In the genomic region with DNA sequence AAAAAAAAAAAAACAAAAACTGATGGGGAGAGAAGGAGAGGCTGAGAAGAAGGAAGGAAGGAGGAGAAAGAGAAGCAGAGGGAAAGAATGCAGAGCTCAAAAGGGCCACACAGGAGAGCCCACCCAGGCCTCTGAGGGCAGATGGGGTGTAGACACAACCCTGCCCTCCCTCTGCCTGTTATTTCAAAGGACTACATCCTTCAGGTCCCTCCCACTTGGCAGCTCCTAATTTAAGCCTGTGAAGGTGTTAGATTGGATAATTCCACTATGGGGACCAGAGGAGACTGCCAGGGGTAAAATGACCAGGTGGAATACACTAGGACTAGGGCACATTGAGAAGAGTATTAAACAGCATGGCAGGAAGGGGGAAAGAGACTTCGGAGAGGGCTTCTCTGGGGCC, we compare ENCODE assay signal across 10 mouse cellular contexts. TPM values are rescaled to one million over a fixed set of nuclear protein-coding genes. Genes with fewer than 3 reads are reported as not detected.
DNase-seq lines count a peak whose midpoint lies in the region; ATAC-seq and TF ChIP-seq lines count a peak whose summit lies in the region.
"Had no signal": no experiment of that assay in that cellular context is flagged by ENCODE, and none has a peak within 500 bp of the region (broad histone marks: within the 10 kb centered on the region; RNA-seq: fewer than 3 reads in every experiment).

No protein-coding gene starts in this region.

- DNase-seq in heart, adult 9 months (ENCODE audit: low spot score in 2 of 2): no peak
- DNase-seq in forebrain, embryonic 14.5 days (ENCODE audit: low spot score): peak; percentile 84
- DNase-seq in limb, embryonic 14.5 days (ENCODE audit: low spot score): no peak
- DNase-seq in spleen, adult 18-20 months: no peak
- no peak for DNase-seq in adrenal gland, adult 18-20 months (ENCODE audit: low spot score in 2 of 2)

- ATAC-seq in heart, embryonic 14.5 days (ENCODE audit: insufficient number of reproducible peaks, insufficient read depth, low FRiP score, low read depth): no peak
- ATAC-seq in forebrain, embryonic 14.5 days: peak; percentile 59
- no peak; the same call in 1 of the 2 replicates for ATAC-seq in limb, embryonic 14.5 days (ENCODE audit: low FRiP score, low read depth)
- ATAC-seq in erythroblast, adult 5-6 weeks (replicated peaks; ENCODE audit: low FRiP score, poor library complexity, severe bottlenecking): no peak
- ATAC-seq: CD4-positive, CD25-positive, alpha-beta regulatory T cell, adult 4 months had no signal

- H3K4me2 ChIP-seq in heart, embryonic 14.5 days (ENCODE audit: low read length): peak overlapping the region; percentile 81
- peak overlapping the region; percentile 47 for H3K4me2 ChIP-seq in forebrain, embryonic 14.5 days (ENCODE audit: low read length)
- peak overlapping the region; percentile 61 for H3K4me2 ChIP-seq in limb, embryonic 14.5 days (replicated peaks; ENCODE audit: low read depth, low read length, severe bottlenecking)

- peak overlapping the region; percentile 38 to 41; a peak in 2 of 4 replicates for H3K4me3 ChIP-seq in heart, embryonic 14.5 days (ENCODE audit: control insufficient read depth in 1 of 2, insufficient read depth in 1 of 2, low read depth in 1 of 2, low read length in 2 of 2)
- H3K4me3 ChIP-seq in E14TG2a.4 (replicated peaks; ENCODE audit: low read length): peak overlapping the region; percentile 85
- 0 out of 2 replicates have a peak overlapping the region, but pooled peaks have one; percentile 4 for H3K4me3 ChIP-seq in forebrain, embryonic 14.5 days (ENCODE audit: low read depth, low read length)
- H3K4me3 ChIP-seq in limb, embryonic 14.5 days (replicated peaks; ENCODE audit: low read length): peak overlapping the region; percentile 27
- H3K4me3 ChIP-seq: megakaryocyte, embryonic 14.5 days had no signal

- peaks cover 5 to 6% of the 10 kb centered on the region in 2 experiments; a peak in 3 of 4 replicates for H3K4me1 ChIP-seq in heart, embryonic 14.5 days (ENCODE audit: control insufficient read depth in 2 of 2, insufficient read depth in 2 of 2, low read length in 2 of 2)
- peaks cover 83% of the 10 kb centered on the region for H3K4me1 ChIP-seq in E14TG2a.4 (replicated peaks; ENCODE audit: low read depth, low read length)
- peaks cover 31% of the 10 kb centered on the region for H3K4me1 ChIP-seq in forebrain, embryonic 14.5 days (ENCODE audit: control insufficient read depth, insufficient read depth, low read length)
- H3K4me1 ChIP-seq in limb, embryonic 14.5 days (ENCODE audit: control insufficient read depth, insufficient read depth, low read length): peaks cover 9% of the 10 kb centered on the region

- H3K27me3 ChIP-seq in heart, embryonic 14.5 days (ENCODE audit: control insufficient read depth, insufficient read depth, low read length): no peaks in the 10 kb centered on the region
- no peaks in the 10 kb centered on the region for H3K27me3 ChIP-seq in E14TG2a.4 (ENCODE audit: insufficient read depth, low read length)
- H3K27me3 ChIP-seq in forebrain, embryonic 14.5 days (replicated peaks; ENCODE audit: control insufficient read depth, insufficient read depth, low read length): no peaks in the 10 kb centered on the region
- H3K27me3 ChIP-seq in limb, embryonic 14.5 days (ENCODE audit: control insufficient read depth, insufficient read depth, low read length): no peaks in the 10 kb centered on the region

- no peak for TF ChIP-seq CTCF in E14TG2a.4 (conservative IDR thresholded peaks at IDR 0.05; ENCODE audit: low read length)

- peak overlapping the region; percentile 68; the same call in 1 of the 2 replicates for H3K9ac ChIP-seq in heart, embryonic 14.5 days (ENCODE audit: low read length)
- peak overlapping the region; percentile 63 for H3K9ac ChIP-seq in forebrain, embryonic 14.5 days (ENCODE audit: low read length)
- peak overlapping the region; percentile 52 for H3K9ac ChIP-seq in limb, embryonic 14.5 days (ENCODE audit: low read depth, low read length, severe bottlenecking)

- H3K27ac ChIP-seq in heart, embryonic 14.5 days (replicated peaks in 1 of 2; ENCODE audit: control insufficient read depth in 1 of 2, insufficient read depth in 1 of 2, low read depth in 2 of 2, low read length in 2 of 2): 0 out of 4 replicates have a peak overlapping the region, but pooled peaks of 1 of the 2 experiments have one; percentile 19
- peak overlapping the region; percentile 96 for H3K27ac ChIP-seq in forebrain, embryonic 14.5 days (ENCODE audit: low read depth, low read length)
- H3K27ac ChIP-seq in limb, embryonic 14.5 days (replicated peaks; ENCODE audit: low read depth, low read length): peak overlapping the region; percentile 48; the same call in 1 of the 2 replicates

- TF ChIP-seq POLR2A in limb, embryonic 14.5 days (IDR thresholded peaks at IDR 0.05; ENCODE audit: borderline replicate concordance, extremely low read depth, insufficient read depth, insufficient read length): no peak

- H3K36me3 ChIP-seq in heart, embryonic 14.5 days (ENCODE audit: control insufficient read depth, insufficient read depth, low read length): no peaks in the 10 kb centered on the region
- H3K36me3 ChIP-seq in E14TG2a.4 (ENCODE audit: insufficient read depth, low read length): peaks cover 14% of the 10 kb centered on the region
- no peaks in the 10 kb centered on the region for H3K36me3 ChIP-seq in forebrain, embryonic 14.5 days (ENCODE audit: control insufficient read depth, insufficient read depth, low read length)
- no peaks in the 10 kb centered on the region for H3K36me3 ChIP-seq in limb, embryonic 14.5 days (ENCODE audit: control insufficient read depth, insufficient read depth, low read length)

- H3K9me3 ChIP-seq in heart, embryonic 14.5 days (ENCODE audit: control insufficient read depth, low read length): no peaks in the 10 kb centered on the region
- H3K9me3 ChIP-seq in E14TG2a.4 (ENCODE audit: low read length): no peaks in the 10 kb centered on the region
- no peaks in the 10 kb centered on the region for H3K9me3 ChIP-seq in forebrain, embryonic 14.5 days (replicated peaks; ENCODE audit: control insufficient read depth, low read length)
- no peaks in the 10 kb centered on the region for H3K9me3 ChIP-seq in limb, embryonic 14.5 days (ENCODE audit: control insufficient read depth, low read length)

- 0% methylated on average over 1 of the region's 1 CpGs for WGBS in heart, embryonic 14.5 days
- 0% methylated on average over 1 of the region's 1 CpGs for WGBS in forebrain, embryonic 14.5 days
- no CpG with 5 or more reads among the region's 1 CpGs for WGBS in limb, embryonic 14.5 days

RNA-seq across cellular contexts. Expression of a gene that starts 37.6 kb away (rescaled TPM):
- polyA plus RNA-seq in heart, embryonic 14.5 days (2014; fragmentation: Nextera tagmentation; extraction: Ambion mirVana): 36.1 and 38.2 TPM in 2 replicates
- polyA plus RNA-seq in forebrain, embryonic 14.5 days (2014; fragmentation: Nextera tagmentation; extraction: Ambion mirVana): 103 and 132 TPM in 2 replicates
- 20.6 and 21.3 TPM in 2 replicates for polyA plus RNA-seq in limb, embryonic 14.5 days (2012; rRNA removed)
- 27.9 and 32.6 TPM in 2 replicates for polyA plus RNA-seq in limb, embryonic 14.5 days (2014; fragmentation: Nextera tagmentation; extraction: Ambion mirVana)
- 1 to 10 TPM; 7.1 to 7.4 TPM for total RNA-seq in adrenal gland, adult 18-20 months (2021)
- total RNA-seq in erythroblast, adult 5-6 weeks (2015; ENCODE audit: low replicate concordance): not detected in 2 replicates
- 0.56 TPM in 1 of 2 replicates, not detected in the other for total RNA-seq in erythroblast, adult 5-6 weeks (2017; ENCODE audit: low replicate concordance)
- polyA plus RNA-seq: CD4-positive, CD25-positive, alpha-beta regulatory T cell, adult 4 months had no signal

Comparison
In these comparisons a context has a peak if more than half of its experiments do, and no peak if none do; other contexts are left out.
1. H3K4me3 ChIP-seq: peak in every context shown above with its lines; median percentile 85 in E14TG2a.4; 40 in heart, embryonic 14.5 days; 27 in limb, embryonic 14.5 days; 4 in forebrain, embryonic 14.5 days.